Mouse (Mus musculus) frontal cortex, postnatal 14 days (tissue): ENCODE measurements around the gene Fam76a.

Source experiments
- DNase-seq, 2 experiments: peaks; one replicate each; pipeline ENCODE4 v3.0.0; 2022; ENCODE audit warnings: low spot score in 2 of 2

Fam76a gene

GRCm38 (mm10) chr4:132922558-132923008 is at the start of gene Fam76a:
Gene Fam76a (minus strand): TSS chr4:132922558.
- DNase-seq: peak; percentile 100

- no peak for DNase-seq
Measured at GRCm38 (mm10) chr4:132972101-132972500, 49.7 kb upstream of the Fam76a start.

- no peak for DNase-seq
Measured at GRCm38 (mm10) chr4:132971601-132972000, 49.2 kb upstream of the Fam76a start.

DNA sequence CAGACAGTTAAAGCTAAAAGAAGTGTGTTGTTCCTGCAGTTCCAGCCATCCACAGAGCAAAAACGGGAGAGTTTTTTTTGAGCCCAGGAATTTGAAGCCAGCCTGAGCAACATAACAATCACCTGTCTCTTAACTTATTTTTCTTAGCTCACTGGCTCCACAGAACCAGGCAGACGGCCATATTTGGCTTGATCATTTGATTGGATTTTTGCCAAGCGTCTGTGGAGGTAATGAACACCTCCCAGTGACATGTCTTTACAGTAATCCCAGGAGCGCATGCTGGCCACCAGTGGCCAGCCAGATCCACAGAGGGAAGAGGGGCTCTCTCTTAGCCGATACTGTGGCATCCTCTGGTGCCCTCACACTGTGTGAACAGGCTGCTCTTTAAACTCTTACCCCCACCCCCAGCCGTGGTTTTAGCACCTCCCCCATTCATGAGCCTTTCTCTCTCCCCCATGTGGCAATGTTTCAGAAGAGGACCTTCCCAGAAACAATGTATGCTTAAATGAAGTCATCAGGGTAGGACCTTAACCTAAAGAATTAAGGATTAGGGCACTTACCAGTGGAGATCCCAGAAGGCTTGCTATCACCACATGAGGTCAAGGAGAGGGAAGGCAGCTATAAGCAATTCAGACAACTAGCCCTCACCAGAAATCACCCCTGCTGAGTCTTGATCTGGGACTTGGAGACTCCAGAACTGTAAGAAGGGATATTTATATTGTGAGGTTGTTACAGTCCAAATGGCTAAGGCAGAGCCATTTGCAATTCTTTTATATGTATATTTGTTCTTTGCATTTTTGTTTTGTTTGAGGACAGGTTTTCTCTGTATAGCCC is 46.0 kb upstream of the Fam76a start:
- DNase-seq: no peak

DNA sequence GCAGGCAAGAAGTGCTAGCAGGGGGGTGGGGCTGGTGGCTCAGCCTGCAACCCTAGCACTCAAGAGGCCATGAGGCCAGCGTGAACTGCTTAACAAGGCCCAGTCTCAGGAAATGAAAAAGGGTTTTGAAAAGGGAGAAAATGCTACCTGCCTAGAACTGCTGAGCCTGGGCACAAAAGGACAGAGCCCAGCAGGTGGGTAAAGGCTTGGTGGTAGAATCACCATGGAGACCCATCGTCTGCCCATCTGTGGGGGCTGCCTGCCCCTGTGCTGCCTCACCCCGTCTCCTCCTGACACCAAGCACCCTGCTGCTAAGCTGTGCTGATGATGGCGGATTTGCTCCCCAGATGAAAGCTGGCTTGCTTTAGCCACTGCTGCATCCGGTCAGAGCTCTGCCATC is 42.1 kb upstream of the Fam76a start:
- no peak for DNase-seq

DNA sequence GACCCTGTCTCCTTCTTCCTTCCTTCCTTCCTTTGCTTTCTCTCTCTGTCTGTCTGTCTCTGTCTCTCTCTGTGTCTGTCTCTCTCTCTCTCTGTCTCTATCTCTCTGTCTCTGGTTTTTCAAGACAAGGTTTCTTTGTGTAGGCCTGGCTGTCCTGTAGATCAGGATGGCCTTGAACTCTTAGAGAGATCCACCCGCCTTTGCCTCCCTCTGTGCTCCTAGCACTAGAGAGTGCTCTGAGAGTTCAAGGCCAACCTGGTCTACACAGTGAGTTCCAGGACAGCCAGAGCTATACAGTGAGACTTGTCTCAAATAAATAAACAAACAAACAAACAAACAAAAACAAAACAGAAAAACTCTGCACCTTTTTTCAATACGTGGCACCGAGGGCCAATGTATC is 41.7 kb upstream of the Fam76a start:
- DNase-seq: no peak

DNA sequence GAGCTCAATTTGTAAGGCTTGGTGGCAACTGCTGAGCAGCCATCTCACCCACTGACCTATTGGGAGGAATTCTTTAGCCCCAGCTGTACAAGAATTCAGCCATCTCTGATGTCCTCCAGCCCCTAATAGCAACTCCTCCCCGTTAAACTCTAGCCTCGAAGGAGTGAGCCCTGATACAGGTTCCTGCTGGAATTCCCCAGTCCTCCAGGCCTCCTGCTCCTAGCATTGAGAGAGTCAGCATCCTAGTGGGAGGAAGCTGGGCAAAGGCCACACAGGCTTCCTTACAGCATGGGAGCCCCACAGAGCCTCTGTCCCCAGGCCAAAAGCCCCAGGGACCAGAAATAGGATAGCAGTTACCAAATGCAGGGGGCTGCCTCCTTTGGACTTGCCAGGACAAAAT is 41.1 kb upstream of the Fam76a start:
- no peak for DNase-seq

DNA sequence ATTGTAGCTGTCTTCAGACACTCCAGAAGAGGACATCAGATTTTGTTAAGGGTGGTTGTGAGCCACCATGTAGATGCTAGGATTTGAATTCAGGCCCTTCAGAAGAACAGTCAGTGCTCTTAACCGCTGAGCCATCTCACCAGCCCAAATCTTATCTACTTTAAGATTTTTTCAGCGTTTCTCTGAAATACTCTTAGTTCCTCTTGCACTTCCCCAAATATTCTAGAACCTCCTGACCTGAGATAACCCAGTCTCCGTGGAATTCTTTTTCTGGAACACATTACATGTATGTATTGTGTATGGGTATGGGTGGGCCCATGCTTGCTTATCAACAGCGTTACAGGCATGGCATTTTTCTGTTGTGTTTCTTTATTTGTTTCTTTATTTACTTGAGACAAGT is 40.3 kb upstream of the Fam76a start:
- no peak for DNase-seq

GRCm38 (mm10) chr4:132961866-132962265 is 39.5 kb upstream of the Fam76a start:
- DNase-seq: no peak

- no peak for DNase-seq
Measured at GRCm38 (mm10) chr4:132960864-132961639, 38.7 kb upstream of the Fam76a start.

GRCm38 (mm10) chr4:132960313-132960712 is 38.0 kb upstream of the Fam76a start:
- DNase-seq: no peak

DNA sequence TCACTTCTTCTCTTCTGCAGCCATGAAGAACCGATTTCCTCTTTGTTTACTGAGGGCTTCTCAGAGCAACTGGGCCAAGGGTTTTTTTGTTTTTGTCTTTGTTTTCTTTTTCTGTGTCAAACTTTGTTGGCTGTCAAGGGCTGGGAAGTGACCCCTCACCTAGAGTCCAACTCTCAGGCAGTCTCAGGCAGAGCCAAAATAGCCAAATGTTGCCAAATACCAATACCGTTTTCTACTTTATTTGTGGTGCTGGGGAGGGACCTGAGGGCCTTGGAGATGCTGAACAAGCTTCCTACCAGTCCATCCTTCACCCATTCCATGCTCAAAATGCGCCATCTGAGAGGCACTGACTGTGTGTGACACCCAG is 37.3 kb upstream of the Fam76a start:
- no peak for DNase-seq

- no peak for DNase-seq
Measured at GRCm38 (mm10) chr4:132958741-132959678, 36.7 kb upstream of the Fam76a start.

DNA sequence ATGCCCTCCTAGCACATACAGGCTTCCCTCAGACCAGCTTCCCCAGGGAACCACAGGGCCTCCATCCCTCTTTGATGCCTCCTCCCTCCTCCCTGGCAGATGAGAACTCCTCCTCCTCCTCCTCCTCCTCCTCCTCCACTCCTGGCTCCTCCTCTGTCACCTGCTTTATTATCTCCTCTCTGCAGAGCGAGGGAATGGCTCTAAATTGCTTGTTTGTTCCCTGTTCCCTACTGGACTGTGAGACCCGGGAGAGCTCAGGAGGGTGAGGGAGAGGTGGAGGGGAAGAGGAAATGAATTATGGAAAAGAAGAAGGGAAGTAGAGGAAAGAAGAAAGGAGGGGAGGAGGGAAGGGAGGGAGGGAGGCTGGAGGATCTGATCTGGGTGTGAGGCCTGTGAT is 33.0 kb upstream of the Fam76a start:
- DNase-seq: no peak

- DNase-seq: no peak
Measured at GRCm38 (mm10) chr4:132954530-132955394, 32.4 kb upstream of the Fam76a start.

- DNase-seq: no peak
Measured at GRCm38 (mm10) chr4:132950999-132951398, 28.6 kb upstream of the Fam76a start.

GRCm38 (mm10) chr4:132949882-132950532 is 27.6 kb upstream of the Fam76a start:
- no peak for DNase-seq

- DNase-seq: peak in 1 of 2 experiments; percentile 36
Measured at GRCm38 (mm10) chr4:132946047-132947001, 24.0 kb upstream of the Fam76a start.
